Mouse (Mus musculus) lung, adult 10 weeks (tissue): ENCODE measurements around the gene Ltc4s. TPM values are rescaled to one million over a fixed set of nuclear protein-coding genes. Genes with fewer than 3 reads are reported as not detected.

Experiments
- polyA plus RNA-seq: library from polyadenylated mRNA; stranded (reverse); fragments of 350-450 nt; fragmentation: Illumina TruSeq; extraction: RNeasy Lipid Tissue Mini Kit (QIAGEN cat#74804); gene quantifications from one replicate; pipeline ENCODE4 v1.2.3, GENCODE M21; 2014; ENCODE audit warnings: low read depth, low replicate concordance; ENCODE audit not compliant: insufficient read depth

Gene Ltc4s
- polyA plus RNA-seq: 41.3 TPM

GRCm38 (mm10) chr11:50238324-50238723, at the start of gene Ltc4s:
Ltc4s (minus strand) TSS chr11:50238616.

GRCm38 (mm10) chr11:50210505-50211151, 27.8 kb downstream of the Ltc4s start, which contains the start of the genes Sqstm1 and Mgat4b:
Sqstm1 (minus strand) TSS chr11:50210827.
Mgat4b (plus strand) TSS chr11:50210890.

Other genes starting within 250 kb of the Ltc4s start
- gene Rnf130, start 213.3 kb downstream of the Ltc4s start, polyA plus RNA-seq: 83.0 TPM
- gene Tbc1d9b, start 107.2 kb downstream of the Ltc4s start, polyA plus RNA-seq: 25.9 TPM
- 4.0 TPM for gene Mrnip, start 64.2 kb downstream of the Ltc4s start, polyA plus RNA-seq
- 272 TPM for gene Sqstm1, start 27.8 kb downstream of the Ltc4s start, polyA plus RNA-seq
- gene Mgat4b, start 27.7 kb downstream of the Ltc4s start, polyA plus RNA-seq: 42.6 TPM
- gene Maml1, start 53.7 kb upstream of the Ltc4s start, polyA plus RNA-seq: 8.0 TPM
- 89.9 TPM for gene Canx, start 87.1 kb upstream of the Ltc4s start, polyA plus RNA-seq
- not detected for gene Cby3, start 115.8 kb upstream of the Ltc4s start, polyA plus RNA-seq
- 211 TPM for gene Hnrnph1, start 138.4 kb upstream of the Ltc4s start, polyA plus RNA-seq
- gene Rufy1, start 192.5 kb upstream of the Ltc4s start, polyA plus RNA-seq: 16.7 TPM